Mouse (Mus musculus): ENCODE data around the gene Pawr.

DNA sequence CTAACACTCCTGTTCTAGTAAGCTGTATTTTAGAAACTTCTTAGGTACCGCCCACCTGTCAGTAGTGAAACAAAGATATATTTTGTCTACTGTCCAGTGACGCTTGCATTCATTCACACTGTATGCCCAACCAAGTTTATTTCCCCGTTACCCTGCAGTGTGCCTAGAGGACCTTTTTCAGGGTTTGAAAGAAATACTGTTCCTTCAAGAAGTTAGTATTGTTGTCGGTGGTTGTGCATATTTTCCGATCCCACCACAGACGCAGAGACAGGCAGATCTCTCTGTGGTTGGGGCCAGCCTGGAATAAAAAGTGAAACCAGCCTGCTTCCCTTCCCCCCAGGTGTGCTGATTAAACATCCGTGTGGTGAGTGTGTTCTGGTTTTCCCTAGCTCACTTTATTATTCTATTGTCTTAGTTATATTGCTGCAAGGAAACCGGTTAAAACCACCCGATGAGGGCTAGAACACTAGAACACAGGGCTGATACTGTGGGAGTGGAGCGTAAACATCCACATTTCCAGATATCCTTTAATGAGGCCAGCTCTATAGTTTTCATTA, 3.9 kb downstream of the Pawr start:
- TF ChIP-seq CTCF (IDR thresholded peaks at IDR 0.05; ENCODE audit: low read depth, low read length) (no peak), EP300 (IDR thresholded peaks at IDR 0.05; ENCODE audit: insufficient read depth, low read depth, low read length) (no peak)

All from ES-Bruce4 (cell line).